Mouse (Mus musculus) testis, adult 2 months (tissue): Measurements from ENCODE around the gene Crybb2.

Experiments used
- CTCF ChIP-seq: fragments of 200-500 bp; IDR thresholded peaks from 2 replicates; pipeline ENCODE4 v1.5.1; 2012; ENCODE audit warnings: low read depth, mild to moderate bottlenecking, inconsistent platforms, low read length, moderate library complexity; ENCODE audit not compliant: control insufficient read depth, insufficient read depth, insufficient replicate concordance
- POLR2A ChIP-seq: fragments of 200-500 bp; IDR thresholded peaks from 2 replicates; pipeline ENCODE4 v1.6.1; 2012; ENCODE audit warnings: low read depth, mild to moderate bottlenecking, inconsistent platforms, low read length, moderate library complexity; ENCODE audit not compliant: control insufficient read depth

- no peak for TF ChIP-seq CTCF
- no peak for TF ChIP-seq POLR2A
These were observed 39.8 kb downstream of the Crybb2 start for GRCm38 (mm10) chr5:113030082-113030481.
